Mouse (Mus musculus) c-Kit-positive CD71-positive TER-119-positive erythroid progenitor cells, embryonic 14.5 days (primary cell): ENCODE measurements around the gene Nudt4.

ENCODE experiments used
- DNase-seq: peaks from one replicate; pipeline ENCODE4 v3.0.0-alpha.2; 2013; ENCODE audit warnings: low spot score

Gene Nudt4

DNA sequence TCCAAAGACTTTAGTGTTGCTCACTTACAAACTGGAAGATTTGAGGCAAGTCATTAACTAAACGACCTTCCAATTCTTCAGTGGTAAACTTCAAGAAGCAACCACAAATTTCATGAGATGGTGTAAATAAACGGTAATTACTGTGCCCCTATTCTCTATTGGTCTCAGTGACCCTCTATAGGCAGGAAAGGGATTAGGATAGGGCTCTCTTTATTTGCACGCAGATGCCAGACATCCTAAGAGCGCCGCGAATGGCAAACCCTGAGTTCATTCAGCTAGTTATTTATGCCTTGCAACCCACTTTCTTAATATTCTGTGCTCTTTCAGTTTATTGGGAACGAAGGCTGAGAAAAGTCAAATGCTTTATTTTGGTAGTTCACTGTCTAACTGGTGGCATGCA lies 62.9 kb downstream of the Nudt4 start:
- peak; percentile 19 for DNase-seq
